Mouse (Mus musculus) midbrain, postnatal 0 days (tissue): ENCODE measurements at regions not wholly inside any gene's neighbourhood (a gene's known extent, or its start where the extent isn't known, plus 50 kb on each side); places are given as distances from the start of the nearest gene placed in this dataset.

Experiments used
- ATAC-seq: fragments of 200-750 bp; cut with Nextera tagmentation; 2 replicates; pipeline ENCODE4 v1.8.0; 2017; ENCODE audit warnings: moderate number of reproducible peaks, mild to moderate bottlenecking, moderate TSS enrichment, moderate library complexity; ENCODE audit not compliant: low FRiP score
- DNase-seq: peaks from one replicate; pipeline ENCODE4 v3.0.0-alpha.2; 2015; ENCODE audit warnings: low spot score
- H3K27ac ChIP-seq: fragments of 300-500 bp; sonication (generic); 2 replicates; pipeline ENCODE4 v1.5.1; 2014; ENCODE audit warnings: low read depth, mild to moderate bottlenecking, low read length, mixed read lengths
- H3K27me3 ChIP-seq: fragments of 300-500 bp; sonication (generic); 2 replicates; pipeline ENCODE4 v1.6.1; 2014; ENCODE audit warnings: low read length, control low read depth, mixed read lengths; ENCODE audit not compliant: insufficient read depth
- H3K36me3 ChIP-seq: fragments of 300-500 bp; sonication (generic); 2 replicates; pipeline ENCODE4 v1.6.1; 2014; ENCODE audit warnings: low read length, control low read depth, mixed read lengths; ENCODE audit not compliant: insufficient read depth
- H3K4me1 ChIP-seq: fragments of 300-500 bp; sonication (generic); 2 replicates; pipeline ENCODE4 v1.6.1; 2014; ENCODE audit warnings: mild to moderate bottlenecking, control low read depth, antibody characterized with exemption, low read length, mixed read lengths; ENCODE audit not compliant: insufficient read depth
- H3K4me2 ChIP-seq: fragments of 300-500 bp; sonication (generic); 2 replicates; pipeline ENCODE4 v1.6.1; 2014; ENCODE audit warnings: low read depth, mild to moderate bottlenecking, low read length, mixed read lengths; ENCODE audit not compliant: poor library complexity, severe bottlenecking
- H3K4me3 ChIP-seq: fragments of 300-500 bp; sonication (generic); 2 replicates; pipeline ENCODE4 v1.5.1; 2014; ENCODE audit warnings: low read depth, mild to moderate bottlenecking, low read length, moderate library complexity
- H3K9ac ChIP-seq: fragments of 300-500 bp; sonication (generic); replicated peaks from 2 replicates; pipeline ENCODE4 v1.6.1; 2014; ENCODE audit warnings: mild to moderate bottlenecking, low read length, moderate library complexity, mixed read lengths; ENCODE audit not compliant: poor library complexity, severe bottlenecking
- H3K9me3 ChIP-seq: fragments of 300-500 bp; sonication (generic); 2 replicates; pipeline ENCODE4 v1.6.1; 2016; ENCODE audit warnings: low read length, control low read depth
- CTCF ChIP-seq: IDR thresholded peaks from 2 replicates; pipeline ENCODE4 v1.5.1; 2016; ENCODE audit warnings: antibody characterized with exemption, mild to moderate bottlenecking
- WGBS: fragments of 180-500 bp; shearing (Covaris S2); extraction: QIAGEN DNeasy Blood & Tissue Kit; methylation state at CpG from one replicate; pipeline ENCODE4 v1.1.7; 2014; 5-methylcytosine and 5-hydroxymethylcytosine counted together

DNA sequence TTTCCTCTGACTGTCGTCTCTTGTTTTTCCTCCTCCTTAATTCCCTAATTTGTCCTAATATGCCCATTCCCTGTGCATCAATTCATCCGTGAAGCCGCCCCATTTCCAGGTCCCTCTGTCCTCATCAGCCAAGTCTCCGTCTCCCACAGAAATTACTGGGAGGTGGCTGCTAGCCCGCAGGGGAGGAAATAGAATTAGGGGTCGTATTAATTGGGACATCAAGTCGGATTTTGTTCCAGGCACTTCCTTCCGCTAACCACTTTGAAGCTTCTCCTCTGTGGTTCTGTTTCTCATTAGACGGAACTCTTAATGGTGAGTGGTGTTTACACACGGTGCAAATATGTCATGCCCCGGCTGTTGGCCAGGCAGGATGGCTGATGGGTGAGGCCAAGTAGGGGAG lies 259.5 kb upstream of the Tbx3 start:
- no peaks in the 10 kb centered on the region for H3K9me3 ChIP-seq
- no peaks in the 10 kb centered on the region for H3K27me3 ChIP-seq
- no peaks in the 10 kb centered on the region for H3K4me1 ChIP-seq
- H3K9ac ChIP-seq: no peak overlapping the region
- H3K36me3 ChIP-seq: no peaks in the 10 kb centered on the region
- no peak for TF ChIP-seq CTCF
- DNase-seq (no peak), ATAC-seq (no peak)
- H3K27ac ChIP-seq: no peak overlapping the region
- H3K4me2 ChIP-seq: no peak overlapping the region
- WGBS: 68% methylated on average over 11 of the region's 11 CpGs
- H3K4me3 ChIP-seq: no peak overlapping the region

DNA sequence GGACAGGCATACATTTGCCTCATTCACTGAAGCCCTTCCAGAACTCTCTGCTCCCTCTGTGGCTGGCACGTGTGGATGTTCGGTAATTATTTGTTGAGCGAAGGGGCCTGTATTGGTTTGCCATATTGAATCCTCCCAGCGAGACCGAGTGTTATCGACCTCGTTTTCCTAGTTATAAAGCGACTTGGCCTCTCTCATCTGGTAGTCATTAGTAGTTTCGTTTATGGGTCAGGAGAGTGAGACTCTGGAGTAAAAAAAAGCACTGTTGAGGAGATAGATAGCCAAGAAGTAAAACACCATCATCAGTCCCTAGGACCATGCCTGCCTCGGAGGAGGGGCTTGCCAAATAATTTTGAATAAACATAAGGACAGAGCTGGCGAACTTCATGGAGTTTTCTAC lies 254.6 kb upstream of the Tbx3 start:
- no peak overlapping the region for H3K4me2 ChIP-seq

DNA sequence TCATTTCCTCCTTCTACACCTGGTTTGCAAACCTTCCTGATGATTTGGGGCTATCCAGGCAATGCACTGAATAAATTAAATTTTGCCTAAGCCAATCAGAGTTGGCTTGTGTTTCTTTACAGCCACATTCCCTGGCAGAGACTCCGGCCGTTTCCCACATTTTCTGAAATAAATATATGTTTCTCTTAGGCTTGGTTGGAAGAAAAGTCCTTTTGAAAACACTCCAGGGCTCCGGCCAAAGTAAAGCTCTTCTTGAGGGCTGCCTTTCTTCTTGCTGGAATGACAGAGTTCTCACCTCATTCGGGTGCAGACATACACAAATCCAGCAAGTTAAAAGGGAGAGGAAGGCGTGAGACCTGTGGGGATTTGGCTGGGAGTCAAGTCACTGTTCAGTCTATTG lies 252.0 kb upstream of the Tbx3 start:
- Histone ChIP-seq H3K36me3 (no peaks in the 10 kb centered on the region), H3K27me3 (no peaks in the 10 kb centered on the region), H3K9ac (no peak overlapping the region), H3K27ac (no peak overlapping the region), H3K9me3 (no peaks in the 10 kb centered on the region), H3K4me2 (no peak overlapping the region), H3K4me1 (no peaks in the 10 kb centered on the region), H3K4me3 (no peak overlapping the region)
- WGBS: 67% methylated on average over 5 of the region's 5 CpGs
- DNase-seq: no peak
- TF ChIP-seq CTCF: no peak
- no peak for ATAC-seq

More for the DNA sequence above, 254.6 kb upstream of the Tbx3 start:
- no peak for ATAC-seq
- Histone ChIP-seq H3K9me3 (no peaks in the 10 kb centered on the region), H3K27me3 (no peaks in the 10 kb centered on the region), H3K27ac (no peak overlapping the region), H3K36me3 (no peaks in the 10 kb centered on the region), H3K9ac (no peak overlapping the region), H3K4me1 (no peaks in the 10 kb centered on the region), H3K4me3 (no peak overlapping the region)
- WGBS: 85% methylated on average over 11 of the region's 11 CpGs
- no peak for TF ChIP-seq CTCF
- DNase-seq: no peak

DNA sequence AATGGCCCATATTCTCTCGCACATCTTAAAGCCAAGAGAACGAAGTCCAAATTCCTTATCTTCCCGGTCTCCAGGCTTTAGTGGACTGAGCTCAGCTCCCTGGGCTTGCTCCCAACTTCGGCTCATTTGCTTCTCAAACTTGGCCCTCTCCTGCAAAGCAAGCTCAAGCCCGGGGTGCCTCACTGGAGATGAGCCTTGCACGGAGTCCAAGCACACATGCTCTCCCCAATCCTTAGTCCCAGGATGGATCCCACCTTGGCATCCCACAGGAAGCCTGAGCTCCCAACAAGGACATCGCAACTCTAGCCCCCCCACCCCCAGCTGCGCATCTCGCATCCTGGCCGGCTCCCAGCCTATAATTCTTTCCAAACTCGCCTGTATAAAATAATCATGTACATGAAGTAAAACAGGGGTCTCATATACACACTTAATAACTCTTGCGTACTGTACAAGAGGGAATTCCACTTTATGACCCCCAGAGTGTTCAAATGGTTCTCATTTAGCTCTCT lies 242.9 kb upstream of the Tbx3 start:
- no peak for TF ChIP-seq CTCF
- Histone ChIP-seq H3K9me3 (no peaks in the 10 kb centered on the region), H3K27me3 (no peaks in the 10 kb centered on the region), H3K4me1 (no peaks in the 10 kb centered on the region), H3K4me2 (no peak overlapping the region), H3K9ac (no peak overlapping the region), H3K4me3 (no peak overlapping the region), H3K36me3 (no peaks in the 10 kb centered on the region), H3K27ac (no peak overlapping the region)
- ATAC-seq (no peak), DNase-seq (no peak)
- WGBS: 86% methylated on average over 12 of the region's 12 CpGs

DNA sequence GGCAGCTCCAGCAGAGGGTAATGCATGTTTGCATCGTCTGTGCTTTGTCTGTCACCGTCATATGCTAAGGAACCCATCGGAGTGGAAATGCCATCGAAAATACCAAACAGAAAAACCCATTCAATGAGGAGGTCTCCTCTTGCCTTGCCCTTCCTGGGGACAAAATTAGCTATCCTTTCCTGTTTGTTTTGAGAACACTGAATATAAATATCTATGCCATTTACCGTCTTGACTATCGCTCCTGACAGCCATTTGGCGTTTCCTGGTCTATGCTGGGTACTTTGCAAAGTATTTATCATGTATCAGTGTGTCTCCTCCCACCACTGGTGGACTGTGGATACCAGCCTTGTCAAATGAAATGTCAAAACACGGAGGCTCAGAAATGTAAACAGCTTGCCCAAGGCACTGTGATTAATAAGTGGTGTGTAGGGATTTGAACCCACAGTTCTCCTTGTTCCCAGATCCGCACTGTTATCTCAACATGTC lies 239.2 kb upstream of the Tbx3 start:
- DNase-seq (no peak), ATAC-seq (no peak)
- Histone ChIP-seq H3K36me3 (no peaks in the 10 kb centered on the region), H3K27ac (no peak overlapping the region), H3K4me3 (no peak overlapping the region), H3K9me3 (no peaks in the 10 kb centered on the region), H3K27me3 (no peaks in the 10 kb centered on the region), H3K9ac (no peak overlapping the region), H3K4me2 (no peak overlapping the region), H3K4me1 (no peaks in the 10 kb centered on the region)
- 86% methylated on average over 9 of the region's 9 CpGs for WGBS
- TF ChIP-seq CTCF: no peak

DNA sequence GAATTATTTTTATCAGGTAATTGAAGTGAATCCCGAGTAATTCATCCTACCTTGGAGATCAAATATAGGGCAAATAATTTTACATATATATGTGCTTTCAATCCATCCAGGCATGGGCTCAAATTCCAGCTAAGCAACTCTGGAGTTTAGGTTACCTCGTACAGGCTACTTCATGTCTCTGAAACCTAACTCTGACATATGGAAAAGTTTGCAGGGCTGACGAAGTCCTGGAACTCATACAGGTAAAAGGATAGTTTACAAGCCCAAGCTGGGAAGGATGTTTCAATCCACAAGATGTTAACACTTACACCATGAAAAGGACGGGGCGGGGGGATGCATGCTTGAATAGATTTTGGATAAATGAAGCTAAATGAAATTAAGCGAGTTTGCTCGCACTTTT lies 235.9 kb upstream of the Tbx3 start:
- no peak overlapping the region for H3K4me3 ChIP-seq
- no peak overlapping the region for H3K27ac ChIP-seq
- ATAC-seq (no peak), DNase-seq (no peak)
- H3K36me3 ChIP-seq: no peaks in the 10 kb centered on the region
- no peak overlapping the region for H3K4me2 ChIP-seq
- no peak overlapping the region for H3K9ac ChIP-seq
- WGBS: 63% methylated on average over 7 of the region's 7 CpGs
- no peaks in the 10 kb centered on the region for H3K27me3 ChIP-seq
- H3K4me1 ChIP-seq: no peaks in the 10 kb centered on the region
- no peak for TF ChIP-seq CTCF
- 0 out of 2 replicates have a peak, but pooled peaks cover 8% of the 10 kb centered on the region for H3K9me3 ChIP-seq
